Mouse (Mus musculus) heart, postnatal 0 days (tissue): ENCODE results near the gene Spc24.

Source experiments
- CTCF ChIP-seq: IDR thresholded peaks from 2 replicates; pipeline ENCODE4 v1.5.1; 2016; ENCODE audit warnings: antibody characterized with exemption, control low read depth, low read depth
- EP300 ChIP-seq: IDR thresholded peaks from 2 replicates; pipeline ENCODE4 v1.6.1; 2016; ENCODE audit warnings: antibody characterized with exemption, low read depth

- TF ChIP-seq EP300 (no peak), CTCF (no peak)
Measured at GRCm38 (mm10) chr9:21724147-21724536, 36.0 kb downstream of the Spc24 start.
